Mouse (Mus musculus): ENCODE measurements around the gene March6.

GRCm38 (mm10) chr15:31466295-31466694 is 64.6 kb downstream of the March6 start:
- no peak for TF ChIP-seq POLR2A (IDR thresholded peaks at IDR 0.05; ENCODE audit: borderline replicate concordance, extremely low read depth, low read depth, low read length)
- no peak for TF ChIP-seq CTCF (IDR thresholded peaks at IDR 0.05; ENCODE audit: insufficient read depth, low read length)

Measured in lung, adult 2 months (tissue).